Mouse (Mus musculus) adrenal gland, adult 18-20 months (tissue): ENCODE measurements around the gene Gm17617. TPM values are rescaled to one million over a fixed set of nuclear protein-coding genes. Genes with fewer than 3 reads are reported as not detected.
"Not testable (repeated sequence)": the region's sequence is repeated elsewhere in the genome, so short reads cannot be mapped to it uniquely, and the experiment has no call there.

Source experiments
- DNase-seq, 2 experiments: peaks; one replicate each; pipeline ENCODE4 v3.0.0; 2021 to 2022; ENCODE audit warnings: low spot score in 2 of 2
- total RNA-seq, 2 experiments: library from RNA; stranded (reverse); gene quantifications; 1 replicate in 1 of 2; 2 replicates in 1 of 2; pipeline ENCODE4 v1.2.3; 2021

Gm17617 gene
- total RNA-seq, 2 experiments from 2014 or later, result not detected

DNA sequence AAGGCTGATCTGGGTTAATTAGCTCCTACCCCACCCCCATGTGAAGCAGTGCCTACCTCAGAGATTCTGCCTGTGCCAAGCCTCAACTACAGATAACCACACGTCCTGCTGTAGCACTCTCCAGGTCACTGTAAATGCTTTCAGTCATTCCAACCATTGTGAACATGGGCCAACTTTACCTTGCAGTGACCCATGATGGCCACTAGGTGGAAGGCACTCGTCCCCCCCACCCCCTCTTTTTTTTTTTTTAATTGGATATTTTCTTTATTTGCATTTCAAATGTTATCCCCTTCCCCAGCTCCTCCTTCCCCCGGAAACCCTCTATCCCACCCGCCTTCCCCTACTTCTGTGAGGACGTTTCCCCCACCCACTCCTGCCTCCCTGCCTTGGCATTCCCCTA, 2.0 kb upstream of the Gm17617 start:
- no peak for DNase-seq

DNA sequence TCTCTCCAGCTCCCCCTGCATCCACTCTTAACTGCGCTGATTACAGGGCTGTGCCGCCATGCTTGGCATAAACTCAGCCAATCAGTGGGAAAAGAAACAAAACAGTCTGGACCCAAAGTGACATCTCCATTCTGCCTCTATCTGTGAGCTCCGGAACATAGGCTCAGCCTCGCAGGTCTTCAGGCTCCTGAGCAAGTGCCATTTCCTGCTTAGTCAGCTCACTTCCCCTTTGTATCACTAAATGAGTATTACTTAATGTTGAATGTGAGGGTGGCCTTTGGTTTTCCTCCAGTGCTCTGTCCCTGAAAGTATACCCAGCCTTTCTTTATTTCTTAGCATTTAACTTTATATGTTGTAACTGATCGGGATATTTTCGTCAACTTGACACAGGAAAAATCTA, 8.4 kb downstream of the Gm17617 start:
- no peak for DNase-seq

DNA sequence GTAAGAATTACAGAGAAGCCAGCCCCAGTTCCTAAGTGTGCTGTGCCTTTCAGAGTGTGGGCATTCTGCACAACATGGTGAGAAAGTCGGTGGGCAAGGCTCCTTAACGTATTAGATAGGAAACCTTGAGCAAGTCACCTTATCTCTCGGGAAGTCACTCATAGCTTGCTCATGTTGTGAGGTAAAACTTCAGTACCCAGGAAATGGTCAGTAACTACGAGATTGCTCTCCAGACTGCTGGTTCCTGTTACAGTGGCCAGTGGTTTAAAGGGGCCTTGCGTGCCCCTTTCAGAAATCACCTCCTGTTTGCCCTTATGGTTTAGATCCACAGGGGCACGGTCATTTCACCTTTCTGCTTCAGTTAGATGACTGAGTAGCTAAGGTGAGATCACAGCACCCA, 19.0 kb downstream of the Gm17617 start:
- no peak for DNase-seq

DNA sequence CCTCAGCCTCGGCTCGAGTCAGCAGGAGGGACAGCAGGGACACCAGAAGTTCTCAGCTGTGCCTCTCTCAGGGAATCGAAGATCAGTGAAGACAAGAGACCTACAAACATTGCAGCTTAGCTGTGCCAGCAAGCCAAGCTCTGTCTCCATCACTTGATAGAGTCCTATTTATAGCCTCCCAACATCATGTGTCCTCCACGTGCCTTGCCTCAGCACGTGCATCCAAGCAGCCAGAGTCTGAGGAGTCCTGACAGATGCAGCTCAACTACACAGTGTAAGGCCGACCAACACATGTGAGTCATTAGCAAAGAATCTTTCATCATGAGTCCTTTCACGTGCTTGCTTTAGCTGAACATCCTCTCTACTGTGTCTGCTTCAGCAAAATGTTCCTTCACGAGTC, 25.7 kb downstream of the Gm17617 start:
- DNase-seq, result peak; percentile 44 to 66

DNA sequence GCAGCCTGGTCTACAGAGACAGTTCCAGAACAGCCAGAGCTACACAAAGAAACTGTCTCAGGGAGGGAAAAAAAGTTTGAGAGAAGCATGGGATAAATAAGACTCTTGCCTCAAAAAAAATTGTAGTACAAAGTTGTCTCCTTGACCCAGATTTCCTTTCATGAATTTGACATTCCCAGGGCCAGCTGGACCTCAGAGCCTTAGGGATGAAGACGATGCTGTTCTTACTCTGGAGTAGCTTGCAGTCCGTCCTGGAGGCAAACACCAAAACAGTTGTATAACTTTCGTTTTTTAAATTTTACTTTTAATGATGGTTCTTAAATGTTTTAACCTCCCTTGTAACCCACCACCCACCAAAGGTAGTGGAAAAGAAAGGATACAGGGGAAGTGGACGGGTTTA, 26.2 kb downstream of the Gm17617 start:
- no peak for DNase-seq

DNA sequence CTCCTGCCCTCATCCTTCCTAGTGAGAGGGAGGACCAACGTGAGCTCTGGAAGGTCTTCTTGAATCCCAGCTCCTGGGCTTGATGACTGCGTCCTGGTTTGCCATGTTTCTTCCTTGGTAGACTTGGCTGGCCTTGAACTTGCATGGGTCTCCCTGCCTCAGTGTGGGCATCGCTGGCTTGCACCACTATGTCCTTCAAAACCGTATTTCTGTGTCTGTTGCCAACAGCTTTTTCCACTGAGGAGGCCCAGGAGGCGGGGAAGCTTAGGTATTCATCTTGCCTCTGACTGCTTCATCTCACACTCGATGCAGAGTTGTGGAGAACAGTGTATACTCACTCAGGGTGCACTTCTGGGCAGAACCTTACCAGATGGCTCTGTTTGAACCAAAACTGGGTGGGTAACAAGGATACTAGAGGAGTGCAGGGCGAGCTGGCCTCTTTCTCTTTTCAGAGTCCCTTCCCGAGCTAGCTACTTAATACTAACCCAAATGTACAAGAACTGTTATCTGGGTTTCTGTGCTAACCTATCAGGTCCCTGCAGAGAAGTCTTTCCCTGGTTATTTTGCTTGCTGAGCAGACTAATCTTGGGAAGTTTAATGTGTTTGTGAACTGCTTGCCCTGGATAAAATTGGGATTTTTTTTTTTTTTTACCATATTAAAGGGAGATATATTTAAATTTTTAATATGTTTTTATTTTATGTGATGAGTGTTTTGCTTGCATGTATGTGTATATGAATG, 27.2 kb downstream of the Gm17617 start:
- DNase-seq, result peak in 1 of 2 experiments; percentile 49

DNA sequence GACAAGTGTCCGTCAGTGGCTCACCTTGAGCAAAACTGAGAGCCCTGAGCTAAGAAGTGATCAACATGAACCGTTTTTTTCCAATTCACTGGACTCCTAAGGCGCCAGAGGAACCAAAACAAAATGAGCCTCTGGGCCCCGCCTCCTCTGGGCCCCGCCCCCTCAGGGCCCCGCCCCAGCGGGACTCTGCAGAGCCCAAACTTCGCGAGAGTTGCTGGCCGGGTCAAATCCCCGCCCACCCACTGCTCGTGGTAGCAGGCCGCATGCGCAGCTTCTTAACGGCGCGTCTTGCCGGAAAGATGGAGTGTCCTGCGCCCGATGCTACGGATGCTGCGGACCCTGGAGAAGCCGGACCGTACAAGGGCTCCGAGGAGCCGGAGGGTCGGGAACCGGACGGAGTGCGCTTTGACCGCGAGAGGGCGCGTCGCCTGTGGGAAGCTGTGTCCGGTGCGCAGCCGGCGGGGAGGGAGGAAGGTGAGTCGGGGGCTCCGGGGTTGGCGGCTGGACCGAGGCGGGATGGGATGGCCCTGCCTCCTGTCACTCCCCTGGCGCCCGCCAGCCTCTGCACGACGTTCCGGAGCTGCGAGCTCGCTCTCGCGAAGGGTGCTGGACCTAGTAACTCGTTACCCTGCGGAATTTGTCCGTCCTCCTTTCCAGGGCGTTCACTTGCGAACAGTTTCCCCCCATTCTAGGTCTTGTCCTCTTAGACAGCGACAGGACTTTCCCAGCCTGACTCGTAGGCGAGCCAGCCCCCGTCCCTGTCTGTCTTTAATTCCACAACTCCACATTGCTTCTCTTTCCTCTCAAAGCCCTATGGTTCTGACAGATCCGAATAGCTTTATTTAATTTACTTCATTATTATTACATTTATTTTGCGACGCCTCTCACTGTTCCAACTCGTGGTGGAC, 28.0 kb downstream of the Gm17617 start, which contains the start of gene Zfp346:
Zfp346 (plus strand) TSS at position 267 of the 908 bp plus-strand sequence.
- DNase-seq, result peak; percentile 96 to 97

DNA sequence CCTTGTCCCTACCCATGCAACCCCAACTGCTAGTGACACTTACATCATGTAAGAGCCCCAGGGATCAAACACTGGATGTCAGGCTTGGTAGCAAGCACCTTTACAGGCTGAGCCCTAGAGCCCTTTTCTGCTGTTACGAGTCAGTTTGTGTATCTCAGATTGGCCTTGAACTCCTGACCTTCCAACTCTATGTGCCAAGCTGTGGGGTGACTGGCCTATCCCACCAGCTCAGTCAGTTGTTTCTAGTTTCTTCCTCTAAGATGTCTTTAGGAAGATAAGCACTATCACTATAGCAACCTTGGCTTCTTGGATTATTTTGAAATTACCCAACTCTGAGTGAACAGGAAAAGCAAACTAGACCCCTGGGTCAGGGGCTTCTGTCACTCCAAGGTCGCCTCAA, 30.0 kb downstream of the Gm17617 start:
- DNase-seq, result no peak

DNA sequence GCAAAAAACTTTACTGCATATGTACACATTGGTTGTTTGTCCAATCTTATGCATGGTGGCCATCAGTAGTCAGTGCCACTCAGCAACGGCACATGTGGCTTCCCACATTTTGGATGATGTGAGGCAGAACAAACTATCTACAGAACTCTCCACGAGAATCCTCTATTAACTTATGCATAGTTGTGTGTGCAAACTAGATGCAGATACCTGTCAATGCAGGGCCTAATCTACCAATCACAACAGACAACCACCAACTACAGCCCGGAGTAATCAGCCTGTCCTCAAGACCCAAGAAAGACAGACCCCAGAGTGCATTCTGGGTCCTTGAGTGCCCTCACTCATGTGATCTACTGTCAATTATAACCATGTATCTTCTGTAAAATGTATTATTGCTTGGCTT, 31.0 kb downstream of the Gm17617 start:
- DNase-seq, result no peak

DNA sequence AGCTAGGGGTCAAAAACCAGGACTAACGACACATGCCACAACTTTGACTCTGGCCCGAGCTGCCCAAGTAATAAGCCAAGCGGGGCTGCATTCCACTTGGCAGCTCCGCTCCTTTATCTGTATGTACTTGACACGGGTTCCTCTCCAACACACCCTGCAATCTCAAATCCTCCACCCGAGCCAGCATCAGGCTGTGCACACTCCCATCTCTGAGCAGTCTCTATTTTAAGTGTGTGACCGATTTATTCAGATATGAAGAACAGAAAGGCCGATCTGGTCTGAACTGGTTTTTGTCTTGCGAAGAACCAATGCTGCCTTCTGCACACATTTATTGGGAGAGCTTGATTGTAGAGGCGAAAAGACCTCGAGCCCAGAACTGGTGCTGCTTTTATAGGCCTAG, 31.7 kb downstream of the Gm17617 start:
- no peak for DNase-seq

DNA sequence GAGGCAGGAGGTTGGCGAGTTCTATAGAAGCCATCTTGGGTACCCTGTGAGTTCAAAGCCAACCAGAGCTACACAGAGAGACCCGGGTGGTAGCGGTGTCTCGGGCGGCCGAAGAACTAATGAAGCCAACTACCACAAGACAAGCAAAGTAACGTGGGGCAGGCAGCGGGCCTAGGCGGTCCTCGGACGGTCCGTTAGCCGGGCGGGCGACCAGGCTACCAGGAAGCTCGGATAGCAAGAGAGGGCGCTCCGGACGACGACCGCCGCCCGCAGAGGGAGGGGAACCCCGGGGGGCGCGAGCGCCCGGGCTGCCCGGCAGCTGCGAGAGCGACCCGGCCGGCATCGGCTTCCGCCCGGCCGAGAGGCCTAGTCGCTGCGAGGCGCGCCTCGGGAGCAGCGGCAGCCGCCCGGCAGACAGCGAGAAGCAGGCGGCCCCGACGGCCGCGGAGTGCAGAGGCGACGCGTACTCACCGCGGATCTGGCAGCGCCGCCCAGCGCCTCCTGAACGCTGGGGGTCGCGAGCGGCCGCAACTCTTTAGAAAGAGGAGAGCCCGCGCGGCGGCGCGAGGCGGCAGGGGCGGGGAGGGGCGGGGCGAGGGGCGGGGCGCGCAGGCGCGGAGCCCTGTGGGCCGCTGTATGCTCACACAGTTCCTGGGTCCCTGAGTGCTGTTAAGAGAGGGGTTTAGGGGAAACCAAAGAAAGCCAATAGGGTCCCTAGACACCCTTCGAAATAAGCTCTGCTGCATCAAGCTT, 33.4 kb downstream of the Gm17617 start, which contains the start of gene Uimc1:
Uimc1 (minus strand) TSS at position 575 of the 753 bp plus-strand sequence.
- peak; percentile 79 for DNase-seq

DNA sequence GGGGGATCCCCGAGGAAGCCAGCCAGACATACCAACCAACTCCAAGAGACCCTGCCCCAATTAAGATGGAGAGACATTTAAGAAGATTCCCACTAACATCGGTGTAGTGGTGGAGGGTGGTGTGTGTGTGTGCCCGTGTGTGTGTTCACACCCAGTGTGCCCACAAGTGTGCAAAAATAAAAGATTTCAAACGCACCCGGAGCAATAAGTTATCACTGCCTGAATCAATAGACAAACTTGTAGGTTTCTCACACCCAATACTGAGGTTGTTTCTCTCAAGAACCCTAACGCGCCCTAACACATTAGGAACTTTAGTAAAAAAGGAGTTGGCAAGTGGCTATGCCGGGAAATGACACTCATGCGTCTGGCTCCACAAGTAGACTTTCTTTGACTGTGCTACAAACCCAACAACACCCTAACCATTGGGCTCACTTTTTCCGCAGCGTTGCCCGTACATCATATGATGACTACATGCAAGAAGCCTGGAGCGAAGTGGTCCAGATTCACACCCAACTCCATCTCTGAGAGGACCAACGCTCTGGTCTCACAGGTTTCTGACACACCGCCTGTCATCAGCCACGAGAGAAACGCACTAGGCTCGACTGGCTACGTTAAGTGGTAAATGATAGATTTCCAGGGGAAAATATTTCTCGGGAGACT, 34.2 kb downstream of the Gm17617 start:
- DNase-seq, result no peak

DNA sequence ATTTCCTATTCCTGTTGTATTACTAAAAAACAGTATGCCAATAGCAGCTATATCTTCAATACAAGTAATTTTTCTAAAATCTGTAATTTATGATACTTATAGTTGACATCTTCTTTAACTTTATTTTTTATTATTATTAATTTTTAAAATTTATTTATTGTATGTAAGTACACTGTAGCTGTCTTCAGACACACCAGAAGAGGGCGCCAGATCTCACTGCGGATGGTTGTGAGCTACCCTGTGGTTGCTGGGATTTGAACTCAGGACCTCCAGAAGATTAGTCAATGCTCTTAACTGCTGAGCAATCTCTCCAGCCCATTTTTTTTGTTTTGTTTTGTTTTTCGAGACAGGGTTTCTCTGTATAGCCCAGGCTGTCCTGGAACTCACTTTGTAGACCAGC, 35.5 kb downstream of the Gm17617 start:
- DNase-seq, result not testable (repeated sequence)

DNA sequence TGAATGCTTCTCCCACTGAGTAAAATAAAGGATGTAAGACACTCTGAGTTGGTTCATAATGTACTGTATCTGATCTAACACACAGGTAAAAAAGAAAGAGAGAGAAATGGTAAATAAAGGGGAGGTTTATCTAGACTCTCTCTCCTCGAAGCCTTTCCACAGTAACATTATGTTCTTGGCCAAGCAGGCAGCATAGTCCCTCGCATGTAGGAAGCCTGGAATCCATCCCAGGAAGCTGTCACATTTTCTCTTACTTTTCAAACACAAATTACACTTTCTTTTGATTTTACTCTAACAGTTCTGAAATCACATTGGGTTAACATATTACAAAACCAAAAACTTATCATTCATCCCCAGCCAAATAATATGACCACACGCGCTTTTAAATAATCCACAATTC, 40.8 kb downstream of the Gm17617 start:
- no peak for DNase-seq

Other genes with a start within 250 kb of the Gm17617 start
- 1 to 10 TPM; 7.4 to 9.1 TPM for gene Unc5a, start 184.1 kb downstream of the Gm17617 start, total RNA-seq
- 1 to 10 TPM; 1.1 to 2.6 TPM for gene Hk3, start 112.2 kb downstream of the Gm17617 start, total RNA-seq
- 10 to 100 TPM; 24.8 to 26.0 TPM for gene Uimc1, start 33.2 kb downstream of the Gm17617 start, total RNA-seq
- 10 to 100 TPM; 44.3 to 54.4 TPM for gene Zfp346, start 28.2 kb downstream of the Gm17617 start, total RNA-seq
- gene Fgfr4, start 19.1 kb upstream of the Gm17617 start, total RNA-seq, result 10 to 100 TPM; 28.4 to 38.7 TPM
- 10 to 100 TPM; 76.4 to 82.4 TPM for gene Nsd1, start 76.2 kb upstream of the Gm17617 start, total RNA-seq
- 100 to 1,000 TPM; 132 to 143 TPM for gene Prelid1, start 187.0 kb upstream of the Gm17617 start, total RNA-seq
- gene Rab24, start 188.4 kb upstream of the Gm17617 start, total RNA-seq, result 10 to 100 TPM; 52.3 to 52.7 TPM
- under 1 TPM; 0.46 to 0.58 TPM for gene Mxd3, start 196.3 kb upstream of the Gm17617 start, total RNA-seq
- gene Lman2, start 229.2 kb upstream of the Gm17617 start, total RNA-seq, result 100 to 1,000 TPM; 113 to 121 TPM
- gene Rgs14, start 236.2 kb upstream of the Gm17617 start, total RNA-seq, result under 1 TPM; 0.76 to 0.96 TPM